Mouse (Mus musculus) gastrocnemius, adult 8-10 months (tissue): ENCODE data around the gene Nrarp. TPM values are rescaled to one million over a fixed set of nuclear protein-coding genes. Genes with fewer than 3 reads are reported as not detected.

Experiments
- DNase-seq, 2 experiments: peaks; one replicate each; pipeline ENCODE4 v3.0.0; 2022; ENCODE audit warnings: low spot score in 2 of 2
- total RNA-seq, 4 experiments: library from RNA; stranded (reverse); gene quantifications; 2 replicates each; pipeline ENCODE4 v1.2.4; 2022

Gene Nrarp
- total RNA-seq, 4 experiments from 2014 or later: 3.0 to 7.1 (median 5.9) TPM

- DNase-seq: no peak
These were observed 5.5 kb upstream of the Nrarp start for GRCm38 (mm10) chr2:25174866-25175689.

- DNase-seq: no peak
These were observed 4.9 kb upstream of the Nrarp start for GRCm38 (mm10) chr2:25175690-25176078.

- DNase-seq: no peak
These were observed 4.0 kb upstream of the Nrarp start for GRCm38 (mm10) chr2:25176573-25176972.

- DNase-seq: no peak
These were observed 3.5 kb upstream of the Nrarp start for GRCm38 (mm10) chr2:25177076-25177475.

GRCm38 (mm10) chr2:25177685-25178084 lies 2.9 kb upstream of the Nrarp start:
- DNase-seq: no peak

- DNase-seq: no peak
These were observed 2.1 kb upstream of the Nrarp start for GRCm38 (mm10) chr2:25178285-25178972.

- DNase-seq: no peak
These were observed 866 bp upstream of the Nrarp start for GRCm38 (mm10) chr2:25179566-25180217.

- DNase-seq: no peak
These were observed 674 bp downstream of the Nrarp start for GRCm38 (mm10) chr2:25180973-25181890.

- no peak for DNase-seq
These were observed 1.4 kb downstream of the Nrarp start for GRCm38 (mm10) chr2:25181891-25182397.

- DNase-seq: no peak
These were observed 2.1 kb downstream of the Nrarp start for GRCm38 (mm10) chr2:25182664-25183063.

GRCm38 (mm10) chr2:25183336-25183735 lies 2.8 kb downstream of the Nrarp start:
- DNase-seq: no peak

GRCm38 (mm10) chr2:25184496-25184895 lies 3.9 kb downstream of the Nrarp start:
- DNase-seq: no peak

GRCm38 (mm10) chr2:25185625-25186574 lies 5.3 kb downstream of the Nrarp start:
- DNase-seq: no peak

- no peak for DNase-seq
These were observed 6.0 kb downstream of the Nrarp start for GRCm38 (mm10) chr2:25186575-25186930.

- no peak for DNase-seq
These were observed 7.3 kb downstream of the Nrarp start for GRCm38 (mm10) chr2:25187841-25188240.

- peak; percentile 69 to 80 for DNase-seq
These were observed 12.8 kb downstream of the Nrarp start for GRCm38 (mm10) chr2:25193330-25193770.

- DNase-seq: no peak
These were observed 13.4 kb downstream of the Nrarp start for GRCm38 (mm10) chr2:25194006-25194405.

GRCm38 (mm10) chr2:25194486-25195171 lies 14.1 kb downstream of the Nrarp start:
- DNase-seq: no peak
